Mouse (Mus musculus): Measurements from ENCODE around the gene Itpk1. TPM values are rescaled to one million over a fixed set of nuclear protein-coding genes. Genes with fewer than 3 reads are reported as not detected.
"Not testable (repeated sequence)": the region's sequence is repeated elsewhere in the genome, so short reads cannot be mapped to it uniquely, and the experiment has no call there.

The Itpk1 gene
- polyA plus RNA-seq, 1 experiment from 2014 or later = 38.7 TPM

DNA sequence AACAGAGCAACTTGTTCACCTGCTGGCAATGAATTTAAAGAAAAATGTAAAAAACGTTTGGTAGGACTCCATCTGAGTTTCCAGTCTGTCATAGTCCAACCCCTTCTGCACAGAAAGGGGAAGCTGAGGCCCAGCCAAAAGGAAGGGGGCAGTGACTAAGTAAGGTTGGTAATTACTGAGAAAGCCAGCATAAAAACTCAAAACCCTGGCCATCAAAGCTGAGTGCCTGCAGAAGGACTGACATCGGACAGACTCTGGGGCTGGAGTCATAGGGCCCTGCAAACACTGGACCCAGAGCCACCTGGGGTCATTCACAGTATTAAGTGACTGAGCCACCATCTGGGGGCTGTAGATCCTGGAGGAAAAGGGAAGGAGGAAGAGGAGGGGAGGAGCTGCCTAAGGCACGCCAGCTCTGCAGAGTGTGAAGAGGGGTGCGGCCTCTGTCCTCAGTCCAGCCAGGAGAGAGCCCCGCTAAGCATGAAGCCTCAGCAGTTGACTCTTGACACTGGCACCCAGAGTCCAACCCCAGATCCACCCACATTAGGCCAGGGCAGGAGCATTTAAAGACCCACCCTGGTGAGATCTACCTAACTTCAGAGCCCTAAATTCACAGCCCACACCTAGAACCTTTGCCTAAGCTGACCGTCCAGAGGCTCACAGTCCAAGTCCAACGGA lies 58.0 kb downstream of the Itpk1 start:
- no peak overlapping the region for H3K4me3 ChIP-seq
- peaks cover 9% of the 10 kb centered on the region; the same call in 1 of the 2 replicates for H3K4me1 ChIP-seq (replicated peaks)
- no peaks in the 10 kb centered on the region for H3K36me3 ChIP-seq
- no peaks in the 10 kb centered on the region for H3K27me3 ChIP-seq
- H3K4me2 ChIP-seq = no peak overlapping the region
- 80% methylated on average over 7 of the region's 7 CpGs for WGBS
- no peaks in the 10 kb centered on the region for H3K9me3 ChIP-seq
- ATAC-seq (ENCODE audit: low FRiP score, low read depth) = no peak
- H3K9ac ChIP-seq = no peak overlapping the region
- H3K27ac ChIP-seq (replicated peaks) = no peak overlapping the region

DNA sequence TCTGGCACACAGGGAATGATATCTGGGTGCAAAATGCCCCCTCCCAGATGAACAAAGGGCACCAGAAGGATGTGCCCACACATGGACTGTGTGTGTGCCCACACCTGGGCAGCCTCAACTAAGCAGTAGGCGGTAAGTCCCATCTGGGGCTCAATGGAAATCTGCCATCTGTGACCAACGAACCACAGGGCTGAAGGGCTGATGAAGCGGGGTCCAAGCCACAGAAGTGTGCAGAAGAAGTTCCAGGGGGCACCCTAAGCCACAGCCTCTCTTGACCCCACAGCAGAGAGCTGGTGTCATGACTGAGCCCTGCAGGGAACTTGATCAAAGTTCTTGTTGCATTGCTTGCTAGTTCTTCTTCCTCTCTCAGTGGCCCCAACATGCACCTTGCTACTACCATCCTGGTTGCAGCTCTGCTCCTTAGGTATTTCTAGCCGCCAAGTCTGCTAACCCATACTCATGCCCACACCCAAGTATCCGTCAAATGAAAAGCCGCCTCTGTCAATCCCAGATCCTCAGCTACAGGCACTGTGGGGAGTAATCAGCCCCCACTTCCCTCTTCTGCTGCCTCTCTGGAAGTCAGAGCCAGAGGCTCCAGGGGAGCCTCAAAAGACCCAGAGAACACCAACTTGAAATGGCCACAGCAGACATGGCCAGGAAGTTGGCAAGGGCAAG lies 58.7 kb downstream of the Itpk1 start:
- no peak overlapping the region for H3K27ac ChIP-seq (replicated peaks)
- H3K9me3 ChIP-seq = no peaks in the 10 kb centered on the region
- H3K4me2 ChIP-seq = no peak overlapping the region
- no peaks in the 10 kb centered on the region for H3K27me3 ChIP-seq
- H3K4me3 ChIP-seq = no peak overlapping the region
- WGBS = 84% methylated on average over 6 of the region's 6 CpGs
- peaks cover 10% of the 10 kb centered on the region for H3K4me1 ChIP-seq (replicated peaks)
- H3K9ac ChIP-seq = no peak overlapping the region
- ATAC-seq (ENCODE audit: low FRiP score, low read depth) = no peak
- no peaks in the 10 kb centered on the region for H3K36me3 ChIP-seq

DNA sequence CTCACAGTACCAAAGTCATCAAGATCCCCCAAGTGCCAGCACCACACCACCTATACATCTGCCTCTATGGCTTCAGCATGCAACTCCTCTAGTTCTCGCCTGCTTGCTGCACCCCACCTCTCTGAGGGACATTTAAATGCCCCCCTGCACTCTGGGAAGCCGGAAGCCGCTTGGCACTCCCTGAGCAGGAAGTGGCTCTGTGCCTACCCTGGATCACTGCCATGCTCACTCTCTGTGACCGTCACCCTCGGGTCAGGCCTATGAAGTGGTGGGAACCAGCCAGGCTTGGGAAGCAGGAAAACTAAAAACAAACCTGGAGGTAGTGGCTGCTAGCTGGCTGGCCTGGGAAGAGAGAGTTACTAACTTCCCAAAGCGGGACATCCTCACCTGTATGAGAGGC lies 61.4 kb downstream of the Itpk1 start:
- no peak for ATAC-seq (ENCODE audit: low FRiP score, low read depth)
- peaks cover 28% of the 10 kb centered on the region for H3K4me1 ChIP-seq (replicated peaks)
- no peak overlapping the region for H3K4me2 ChIP-seq
- no peaks in the 10 kb centered on the region for H3K27me3 ChIP-seq
- no peaks in the 10 kb centered on the region for H3K36me3 ChIP-seq
- H3K4me3 ChIP-seq = no peak overlapping the region
- WGBS = 61% methylated on average over 6 of the region's 6 CpGs
- peak overlapping the region; percentile 48; the same call in 1 of the 2 replicates for H3K27ac ChIP-seq (replicated peaks)
- no peak overlapping the region for H3K9ac ChIP-seq
- H3K9me3 ChIP-seq = no peaks in the 10 kb centered on the region

DNA sequence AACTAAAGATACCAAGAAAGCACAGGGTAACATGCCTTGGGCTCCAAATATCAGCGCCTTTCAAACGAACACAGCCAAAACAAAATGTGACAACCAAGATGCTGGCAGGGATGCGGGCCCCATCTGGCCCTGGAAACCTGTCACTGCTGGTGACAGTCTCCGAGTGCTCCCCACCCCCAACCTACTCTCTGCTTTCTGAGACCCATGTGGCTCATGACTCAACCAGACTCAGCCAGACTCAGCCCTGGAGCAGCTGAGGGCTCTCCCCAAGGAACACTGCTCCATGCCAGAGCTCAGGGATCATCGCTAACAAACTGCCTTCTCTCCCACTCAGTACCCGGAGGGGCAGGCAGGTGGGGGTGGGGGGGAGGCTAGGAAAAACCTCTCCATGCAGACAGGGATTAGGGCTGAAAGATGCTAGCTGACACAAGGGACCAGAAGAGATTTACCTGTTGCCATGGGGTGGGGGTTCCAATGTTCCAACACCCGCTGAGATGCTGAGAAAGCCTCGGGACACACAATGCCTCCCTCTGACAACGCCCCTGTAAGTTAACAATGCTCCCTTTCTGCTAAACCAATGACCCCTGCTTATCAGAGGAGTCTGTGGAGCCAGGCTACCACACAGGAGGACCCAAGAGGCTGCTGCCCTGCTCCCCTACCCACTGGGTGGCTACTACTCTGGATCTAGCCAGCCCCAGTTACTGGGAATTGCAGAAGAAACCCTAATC lies 64.1 kb downstream of the Itpk1 start:
- H3K27ac ChIP-seq (replicated peaks) = peak overlapping the region; percentile 36; the same call in 1 of the 2 replicates
- ATAC-seq (ENCODE audit: low FRiP score, low read depth) = peak; percentile 56; the same call in 1 of the 2 replicates
- H3K36me3 ChIP-seq = no peaks in the 10 kb centered on the region
- H3K4me1 ChIP-seq (replicated peaks) = peaks cover 28% of the 10 kb centered on the region
- WGBS = 19% methylated on average over 9 of the region's 9 CpGs
- no peak overlapping the region for H3K4me2 ChIP-seq
- no peaks in the 10 kb centered on the region for H3K9me3 ChIP-seq
- H3K9ac ChIP-seq = no peak overlapping the region
- H3K4me3 ChIP-seq = no peak overlapping the region
- H3K27me3 ChIP-seq = no peaks in the 10 kb centered on the region

DNA sequence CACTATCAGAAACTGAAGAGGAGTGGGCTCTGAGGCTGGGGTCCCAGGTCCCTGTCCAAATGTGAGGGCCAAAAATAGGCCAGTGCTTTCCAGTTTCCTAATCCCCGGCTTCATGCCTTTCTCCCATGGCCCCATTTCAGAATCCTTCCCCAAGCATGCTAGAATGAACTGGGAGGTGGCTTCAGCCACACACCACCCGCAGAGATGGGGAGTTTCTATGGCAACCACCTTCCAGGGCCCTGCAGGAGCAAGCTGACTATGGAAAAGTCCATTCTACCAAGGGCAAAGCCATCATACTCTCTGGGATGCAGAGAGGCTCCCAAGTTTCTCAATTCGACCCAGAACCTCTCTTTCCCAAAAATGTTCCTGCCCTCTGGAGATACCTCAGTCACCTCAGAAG lies 65.9 kb downstream of the Itpk1 start:
- no peaks in the 10 kb centered on the region for H3K36me3 ChIP-seq
- WGBS = 63% methylated on average over 3 of the region's 3 CpGs
- H3K4me1 ChIP-seq (replicated peaks) = peaks cover 34% of the 10 kb centered on the region
- no peak overlapping the region for H3K9ac ChIP-seq
- H3K9me3 ChIP-seq = no peaks in the 10 kb centered on the region
- no peak overlapping the region for H3K27ac ChIP-seq (replicated peaks)
- no peak for ATAC-seq (ENCODE audit: low FRiP score, low read depth)
- no peak overlapping the region for H3K4me3 ChIP-seq
- no peak overlapping the region for H3K4me2 ChIP-seq
- H3K27me3 ChIP-seq = no peaks in the 10 kb centered on the region

DNA sequence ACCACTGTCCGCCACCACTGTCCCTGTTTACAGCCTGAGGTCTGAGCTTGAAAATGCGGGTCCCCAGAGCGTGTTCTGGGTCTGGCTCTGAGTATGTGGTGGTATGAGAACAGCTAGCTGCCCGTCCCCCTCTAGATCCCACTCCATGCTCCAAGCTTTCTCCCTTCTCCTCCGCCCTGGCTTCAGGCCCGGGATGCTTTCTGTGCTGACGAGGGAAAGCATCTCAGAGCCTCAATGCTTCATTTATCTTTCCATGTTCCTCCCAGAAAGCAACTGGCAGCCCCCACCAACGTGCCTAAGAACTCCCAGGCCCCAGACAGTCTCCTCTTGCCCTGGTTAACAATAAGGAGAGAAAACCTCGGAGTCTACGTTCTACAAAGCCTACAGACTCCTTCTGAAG lies 67.5 kb downstream of the Itpk1 start:
- Histone ChIP-seq H3K27me3 (no peaks in the 10 kb centered on the region), H3K4me1 (replicated peaks) (peaks cover 36% of the 10 kb centered on the region), H3K27ac (replicated peaks) (no peak overlapping the region), H3K4me3 (no peak overlapping the region), H3K9ac (no peak overlapping the region), H3K4me2 (no peak overlapping the region), H3K36me3 (no peaks in the 10 kb centered on the region), H3K9me3 (no peaks in the 10 kb centered on the region)
- 82% methylated on average over 10 of the region's 10 CpGs for WGBS
- no peak for ATAC-seq (ENCODE audit: low FRiP score, low read depth)

DNA sequence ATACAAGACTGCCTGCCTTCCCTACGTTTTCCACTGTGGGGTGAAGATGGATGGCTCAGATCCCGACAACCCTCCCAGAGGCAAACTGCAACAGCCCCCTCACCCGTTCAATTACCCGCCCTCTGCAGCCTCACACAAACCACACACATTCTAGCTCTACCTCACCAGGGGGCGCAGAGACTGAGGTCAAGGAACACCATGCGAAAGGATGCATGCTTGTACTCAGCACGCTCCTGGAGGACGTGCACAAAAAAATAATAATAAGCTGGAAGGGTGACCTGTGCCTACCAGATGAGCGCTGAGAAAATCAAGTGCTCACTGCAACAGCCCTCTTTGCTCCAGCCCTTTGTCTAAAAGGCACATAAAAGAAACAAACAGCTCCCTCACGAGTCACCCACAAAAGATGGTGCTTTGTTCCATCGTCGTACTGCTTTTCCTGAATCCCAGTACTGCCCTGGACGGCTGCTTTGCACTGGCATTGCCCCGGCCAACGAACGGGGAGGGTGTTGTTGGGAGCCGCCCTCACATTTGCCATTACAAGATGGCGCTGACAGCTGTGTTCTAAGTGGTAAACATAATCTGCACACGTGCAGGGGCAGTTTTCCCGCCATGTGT lies 70.2 kb downstream of the Itpk1 start:
- no peak overlapping the region for H3K4me2 ChIP-seq
- no peaks in the 10 kb centered on the region for H3K9me3 ChIP-seq
- no peak overlapping the region for H3K4me3 ChIP-seq
- H3K36me3 ChIP-seq = no peaks in the 10 kb centered on the region
- no peak overlapping the region for H3K9ac ChIP-seq
- WGBS = 45% methylated on average over 19 of the region's 20 CpGs
- peaks cover 34% of the 10 kb centered on the region for H3K4me1 ChIP-seq (replicated peaks)
- H3K27me3 ChIP-seq = no peaks in the 10 kb centered on the region
- 0 out of 2 replicates have a peak overlapping the region, but pooled peaks have one; percentile 18 for H3K27ac ChIP-seq (replicated peaks)
- ATAC-seq (ENCODE audit: low FRiP score, low read depth) = no peak

DNA sequence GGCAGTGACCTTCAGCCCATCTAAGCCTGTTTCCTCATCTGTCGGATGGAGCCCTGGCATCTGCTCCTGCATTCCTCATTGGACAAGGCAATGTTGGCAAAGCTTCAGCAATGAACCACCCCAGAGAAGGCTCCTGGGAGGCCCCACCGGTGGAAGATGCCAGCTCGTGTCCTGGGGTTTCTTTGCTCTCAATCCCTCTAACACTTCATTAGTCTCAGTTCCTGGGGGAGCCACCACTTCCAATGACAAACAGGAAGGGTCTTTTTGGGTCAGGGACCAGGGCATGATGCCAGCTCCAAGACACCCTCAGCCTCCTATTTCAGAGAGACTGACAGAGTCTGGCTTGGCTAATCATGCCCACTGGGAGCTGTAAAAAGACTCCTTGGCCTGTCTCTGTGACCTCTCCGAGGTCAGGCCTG lies 71.6 kb downstream of the Itpk1 start:
- Histone ChIP-seq H3K9me3 (no peaks in the 10 kb centered on the region), H3K27ac (replicated peaks) (no peak overlapping the region), H3K27me3 (no peaks in the 10 kb centered on the region), H3K4me3 (no peak overlapping the region), H3K4me1 (replicated peaks) (peaks cover 24% of the 10 kb centered on the region; the same call in 1 of the 2 replicates), H3K36me3 (no peaks in the 10 kb centered on the region), H3K4me2 (no peak overlapping the region), H3K9ac (no peak overlapping the region)
- ATAC-seq (ENCODE audit: low FRiP score, low read depth) = peak; percentile 52
- 38% methylated on average over 4 of the region's 4 CpGs for WGBS

DNA sequence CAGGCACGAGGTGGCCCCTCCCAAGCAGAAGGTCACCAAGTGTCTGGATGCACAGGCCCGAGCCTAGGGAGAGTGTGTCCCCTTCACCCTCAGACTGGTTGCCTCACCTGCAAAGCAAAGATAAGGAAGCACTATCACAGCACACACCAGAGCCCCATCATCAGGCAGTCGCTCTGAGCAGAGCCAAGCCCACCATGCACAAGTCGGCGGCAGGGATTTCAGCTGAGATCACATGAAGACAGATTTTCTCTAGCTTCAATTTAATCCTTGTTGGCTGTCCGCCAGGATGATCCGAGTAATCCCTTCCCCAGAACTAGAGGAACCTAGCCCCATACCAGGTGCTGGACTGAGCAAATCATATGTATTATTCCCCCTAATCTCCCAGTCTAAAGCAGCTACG lies 73.0 kb downstream of the Itpk1 start:
- no peak overlapping the region for H3K27ac ChIP-seq (replicated peaks)
- WGBS = 67% methylated on average over 8 of the region's 8 CpGs

DNA sequence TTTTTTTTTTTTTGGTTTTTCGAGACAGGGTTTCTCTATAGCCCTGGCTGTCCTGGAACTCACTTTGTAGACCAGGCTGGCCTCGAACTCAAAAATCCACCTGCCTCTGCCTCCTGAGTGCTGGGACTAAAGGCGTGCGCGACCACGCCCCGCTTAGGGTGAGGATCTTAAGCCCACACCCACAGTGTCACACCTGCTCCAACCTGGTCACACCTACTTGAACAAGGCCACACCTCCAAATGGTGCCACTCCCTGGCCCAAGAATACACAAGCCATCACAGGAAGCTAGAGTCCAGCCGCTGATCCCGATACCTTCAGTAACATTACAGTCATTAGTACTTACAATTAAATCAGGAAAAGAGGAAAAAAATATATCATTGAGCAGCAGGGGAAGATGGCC lies 74.3 kb downstream of the Itpk1 start:
- 97% methylated on average over 9 of the region's 9 CpGs for WGBS
- H3K4me2 ChIP-seq; H3K27me3 ChIP-seq; H3K4me3 ChIP-seq; H3K27ac ChIP-seq (replicated peaks); H3K9me3 ChIP-seq; H3K36me3 ChIP-seq; ATAC-seq (ENCODE audit: low FRiP score, low read depth); H3K9ac ChIP-seq: not testable (repeated sequence)
- peaks cover 24% of the 10 kb centered on the region; the same call in 1 of the 2 replicates for H3K4me1 ChIP-seq (replicated peaks)

More for the DNA sequence above, 73.0 kb downstream of the Itpk1 start:
- ATAC-seq (ENCODE audit: low FRiP score, low read depth) = no peak
- Histone ChIP-seq H3K9ac (no peak overlapping the region), H3K4me3 (no peak overlapping the region), H3K9me3 (no peaks in the 10 kb centered on the region), H3K36me3 (no peaks in the 10 kb centered on the region), H3K27me3 (no peaks in the 10 kb centered on the region), H3K4me1 (replicated peaks) (peaks cover 24% of the 10 kb centered on the region; the same call in 1 of the 2 replicates), H3K4me2 (no peak overlapping the region)

DNA sequence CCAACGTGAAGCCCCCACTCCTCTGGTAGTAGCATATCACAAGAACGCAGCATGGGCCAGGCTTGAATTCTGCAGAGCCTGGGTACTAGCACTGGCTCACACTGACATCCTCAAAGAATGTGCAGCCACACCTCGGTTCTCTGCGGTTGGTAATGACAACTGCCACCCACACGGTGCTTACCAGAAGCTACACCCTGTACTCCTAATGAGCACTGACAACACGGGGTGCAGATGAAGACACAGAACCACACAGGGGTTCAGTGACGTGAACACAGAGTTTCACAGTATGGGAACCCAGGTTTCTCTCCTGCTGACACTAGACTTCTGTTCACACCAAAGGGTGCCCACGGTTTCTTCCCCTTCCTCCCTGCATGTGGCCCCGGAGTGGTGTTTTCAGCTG lies 76.5 kb downstream of the Itpk1 start:
- Histone ChIP-seq H3K27me3 (no peaks in the 10 kb centered on the region), H3K9ac (no peak overlapping the region), H3K27ac (replicated peaks) (no peak overlapping the region), H3K4me3 (no peak overlapping the region), H3K36me3 (no peaks in the 10 kb centered on the region), H3K9me3 (no peaks in the 10 kb centered on the region), H3K4me2 (no peak overlapping the region), H3K4me1 (replicated peaks) (peaks cover 12% of the 10 kb centered on the region; the same call in 1 of the 2 replicates)
- ATAC-seq (ENCODE audit: low FRiP score, low read depth) = no peak
- 90% methylated on average over 9 of the region's 9 CpGs for WGBS

DNA sequence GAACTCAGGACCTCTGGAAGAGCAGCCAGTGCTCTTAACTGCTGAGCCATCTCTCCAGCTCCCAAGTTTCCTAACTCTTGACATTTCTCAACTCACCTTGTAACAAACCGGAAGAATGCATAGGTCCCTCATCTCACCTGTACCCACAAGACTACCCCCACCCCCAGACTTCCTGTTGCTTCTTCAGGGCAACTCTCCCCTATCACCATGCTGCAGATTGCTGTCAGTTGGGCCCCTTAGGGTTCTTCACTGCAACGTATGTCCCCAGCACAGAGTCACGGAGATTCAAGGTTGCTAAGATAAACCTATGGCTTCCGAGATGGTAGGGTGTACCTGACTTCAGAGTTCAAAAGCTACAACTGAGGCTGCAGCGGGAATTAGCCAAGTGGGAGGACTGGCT lies 77.2 kb downstream of the Itpk1 start:
- Histone ChIP-seq H3K9ac (no peak overlapping the region), H3K4me2 (no peak overlapping the region), H3K27ac (replicated peaks) (no peak overlapping the region), H3K4me1 (replicated peaks) (peaks cover 7% of the 10 kb centered on the region; the same call in 1 of the 2 replicates), H3K4me3 (no peak overlapping the region), H3K36me3 (no peaks in the 10 kb centered on the region), H3K9me3 (no peaks in the 10 kb centered on the region), H3K27me3 (no peaks in the 10 kb centered on the region)
- 95% methylated on average over 5 of the region's 5 CpGs for WGBS
- ATAC-seq (ENCODE audit: low FRiP score, low read depth) = no peak

Data from hindbrain, embryonic 15.5 days (tissue).